Mouse (Mus musculus) G1E (cell line): Measurements from ENCODE around the gene Klf7.

Source experiments
- CTCF ChIP-seq: IDR thresholded peaks from 2 replicates; pipeline ENCODE4 v1.5.1; 2012; ENCODE audit warnings: low read depth, low read length, inconsistent platforms, mixed read lengths
- GATA1 ChIP-seq: IDR thresholded peaks from 2 replicates; pipeline ENCODE4 v1.6.1; 2012; ENCODE audit warnings: borderline replicate concordance, low read length, inconsistent platforms, mixed read lengths
- GATA2 ChIP-seq: IDR thresholded peaks from 2 replicates; pipeline ENCODE4 v1.6.1; 2012; ENCODE audit warnings: low read depth, low read length, inconsistent platforms, borderline replicate concordance
- POLR2AphosphoS5 ChIP-seq: IDR thresholded peaks from 2 replicates; pipeline ENCODE4 v1.6.1; 2012; ENCODE audit warnings: low read depth, low read length, inconsistent platforms; ENCODE audit not compliant: insufficient replicate concordance
- TAL1 ChIP-seq: conservative IDR thresholded peaks from 2 replicates; pipeline ENCODE4 v1.6.1; 2012; ENCODE audit warnings: low read depth, low read length, inconsistent platforms, mixed read lengths

- TF ChIP-seq CTCF (no peak), TAL1 (no peak), GATA2 (no peak), POLR2AphosphoS5 (no peak), GATA1 (no peak)
Observed at GRCm38 (mm10) chr1:64085875-64086274, 36.2 kb downstream of the Klf7 start.
